Mouse (Mus musculus) retina, adult 2 months (tissue): ENCODE results near the gene Tmem171.

ENCODE experiments used
- DNase-seq: peaks from one replicate; pipeline ENCODE4 v3.0.0-alpha.2; 2012; ENCODE audit warnings: low read depth, low spot score

Tmem171 gene

DNA sequence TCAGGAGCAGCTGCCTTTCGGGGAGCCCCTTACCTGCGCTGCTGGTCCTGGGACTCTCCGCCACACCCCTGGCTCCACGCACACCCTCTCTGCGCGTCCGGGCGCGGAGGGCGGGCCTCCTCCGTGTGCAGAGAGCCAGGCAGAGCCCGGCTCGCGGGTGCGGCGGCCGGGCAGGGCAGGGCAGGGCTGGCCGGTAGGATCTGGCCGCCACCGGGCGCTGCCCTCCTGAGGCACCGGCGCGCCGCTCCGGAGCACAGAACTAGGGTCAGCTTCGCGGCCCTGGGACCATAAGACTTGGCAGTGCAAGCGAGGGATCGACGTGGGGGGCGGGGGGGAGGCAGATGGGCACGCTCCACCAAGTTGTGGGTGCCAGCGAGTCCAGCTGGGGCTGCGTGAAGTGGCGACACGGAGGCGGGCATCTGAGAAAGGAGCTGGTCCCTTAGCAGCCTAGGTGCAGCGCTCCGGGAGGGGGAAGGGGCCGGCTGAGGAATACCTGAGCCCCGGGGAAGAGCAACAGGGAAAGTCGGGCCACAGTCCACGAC, at the start of gene Tmem171:
Tmem171 (minus strand) TSS at position 62 of the 542 bp plus-strand sequence.
- no peak for DNase-seq

DNA sequence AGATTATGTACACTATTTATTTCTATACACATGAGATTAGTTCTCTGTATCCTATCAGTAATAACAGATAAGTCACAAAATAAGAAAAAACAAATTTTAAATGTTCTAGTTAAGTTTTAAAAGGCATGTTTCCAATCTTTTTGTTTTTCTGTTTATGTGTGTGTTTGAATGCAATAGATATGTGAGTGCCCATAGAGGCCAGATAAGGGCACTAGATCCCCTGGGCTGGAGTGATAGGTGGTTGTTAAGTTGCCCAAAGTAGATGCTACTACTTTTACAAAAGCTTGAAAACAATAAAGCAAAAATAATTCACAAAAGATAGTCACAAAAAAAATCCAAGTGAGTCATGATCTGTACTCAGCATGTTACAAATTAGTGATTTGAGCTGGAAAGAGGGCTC, 49.2 kb upstream of the Tmem171 start:
- DNase-seq, result no peak

DNA sequence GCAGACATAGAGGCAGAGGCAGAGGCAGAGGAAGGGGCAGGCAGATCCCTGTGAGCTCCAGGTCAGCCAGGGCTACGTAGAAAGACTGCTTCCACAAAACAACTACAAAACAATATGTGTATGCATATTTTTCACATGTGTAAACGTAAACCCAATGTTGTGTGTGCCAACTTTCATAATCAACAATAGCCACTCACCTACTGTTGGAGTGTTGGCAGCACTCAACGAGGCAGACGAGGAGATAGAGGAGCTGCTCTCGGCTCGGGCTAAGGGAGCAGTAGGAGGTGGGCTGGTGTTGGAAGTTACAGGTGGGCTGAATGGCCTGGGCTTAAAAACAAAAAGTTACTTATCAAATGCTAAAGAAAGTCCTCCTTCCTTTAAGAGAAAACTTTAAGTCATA, 48.6 kb upstream of the Tmem171 start:
- DNase-seq, result no peak

GRCm38 (mm10) chr13:98738213-98738612, 43.6 kb upstream of the Tmem171 start:
- no peak for DNase-seq

DNA sequence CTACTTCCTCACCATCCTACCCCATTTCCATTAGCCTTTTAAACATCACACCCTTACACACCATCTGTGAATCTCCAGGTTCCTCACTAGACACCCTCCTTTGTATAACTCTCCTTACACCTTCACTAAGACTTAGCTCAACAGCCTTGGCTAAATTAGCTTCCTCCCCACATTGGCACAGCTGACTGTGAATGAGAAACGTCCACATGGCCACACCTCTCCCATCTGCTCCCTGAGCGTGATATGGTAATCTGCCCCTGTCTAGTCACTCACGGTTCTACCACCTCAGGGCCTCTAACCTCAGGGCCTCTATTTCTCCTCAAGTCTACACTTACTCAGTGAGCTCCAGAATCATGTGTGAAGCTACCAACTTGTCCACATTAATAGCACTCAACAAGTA, 38.7 kb upstream of the Tmem171 start:
- DNase-seq, result no peak

- DNase-seq, result no peak
Measured at GRCm38 (mm10) chr13:98729271-98730062, 34.8 kb upstream of the Tmem171 start.

GRCm38 (mm10) chr13:98726494-98726893, 31.9 kb upstream of the Tmem171 start:
- no peak for DNase-seq

- no peak for DNase-seq
Measured at GRCm38 (mm10) chr13:98723430-98723829, 28.8 kb upstream of the Tmem171 start.

DNA sequence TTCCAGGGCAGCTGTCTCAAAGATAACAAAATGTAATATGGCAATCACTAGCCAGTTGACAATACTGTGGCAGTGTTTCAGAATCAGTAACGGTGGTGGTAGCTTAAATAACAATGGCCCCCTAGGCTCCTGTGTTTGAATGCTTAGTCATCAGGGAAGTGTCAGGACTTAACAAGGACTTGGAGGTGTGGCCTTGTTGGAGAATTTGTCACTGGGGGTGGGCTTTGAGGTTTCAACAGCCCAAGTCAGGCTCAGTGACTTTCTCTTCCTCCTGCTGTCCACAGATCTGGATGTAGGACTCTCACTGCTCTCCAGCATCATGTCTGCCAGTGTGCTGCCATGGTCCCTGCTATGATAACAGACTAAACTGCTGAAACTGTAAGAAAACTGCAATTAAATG, 27.7 kb upstream of the Tmem171 start:
- no peak for DNase-seq

DNA sequence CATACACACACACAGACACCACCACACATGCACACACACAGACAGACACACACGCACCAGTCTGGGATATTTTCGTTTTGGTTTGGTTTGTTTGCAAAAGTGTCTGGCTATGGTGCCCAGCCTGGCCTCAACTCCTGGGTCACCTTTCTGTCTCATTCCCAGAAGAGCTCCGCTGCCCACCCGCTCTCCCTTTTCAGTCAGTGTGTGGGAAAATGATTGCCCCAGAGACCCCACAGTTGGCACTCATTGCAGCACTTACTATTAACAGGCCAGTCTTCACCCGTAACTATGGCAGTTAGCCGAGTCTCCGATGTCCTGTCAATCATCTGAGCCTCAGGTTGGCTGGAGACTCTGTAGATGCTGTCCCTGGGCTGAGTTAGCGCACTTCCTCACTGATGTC, 21.5 kb upstream of the Tmem171 start:
- DNase-seq, result no peak

DNA sequence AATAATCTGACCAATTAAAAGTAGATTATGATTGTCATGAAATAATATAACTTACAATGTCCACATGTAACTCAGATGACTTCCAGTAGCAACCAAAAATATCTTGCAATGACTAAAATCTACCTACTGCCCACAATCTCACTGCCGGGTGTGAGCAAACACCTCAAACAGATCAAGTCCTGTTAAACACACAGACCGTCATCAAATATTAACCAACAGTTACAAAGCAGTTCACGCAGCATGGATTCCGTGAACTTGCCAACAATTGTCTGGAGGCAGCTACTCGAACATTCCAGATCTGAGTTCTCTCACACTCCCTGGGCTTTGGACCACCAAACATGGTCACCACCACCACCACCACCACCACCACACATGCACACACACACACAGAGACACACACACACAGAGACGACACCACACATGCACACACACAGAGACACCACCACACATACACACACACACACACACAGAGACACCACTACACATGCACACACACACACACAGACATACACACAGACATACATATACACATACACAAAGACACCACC, 20.9 kb upstream of the Tmem171 start:
- DNase-seq, result no peak

- DNase-seq, result no peak
Measured at GRCm38 (mm10) chr13:98710655-98711054, 16.0 kb upstream of the Tmem171 start.

DNA sequence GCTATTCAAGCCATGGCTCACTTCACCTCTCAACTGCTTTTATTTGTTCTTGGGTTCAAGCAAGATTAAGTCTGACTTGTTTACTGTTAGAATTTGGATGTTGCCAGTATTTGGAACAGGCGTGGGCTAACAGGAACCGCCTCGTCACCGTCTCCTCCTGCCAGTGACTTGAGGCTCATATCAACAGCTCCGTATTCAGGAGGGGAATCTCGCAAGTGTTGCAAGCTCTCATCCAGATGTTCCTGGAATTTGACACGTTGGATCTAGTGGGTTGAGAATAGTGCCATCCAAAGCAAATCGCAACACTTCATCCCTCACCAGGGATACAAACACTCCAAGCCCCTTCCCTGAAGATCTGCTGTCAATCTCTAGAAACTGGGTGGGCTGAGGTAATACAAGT, 15.6 kb upstream of the Tmem171 start:
- no peak for DNase-seq

DNA sequence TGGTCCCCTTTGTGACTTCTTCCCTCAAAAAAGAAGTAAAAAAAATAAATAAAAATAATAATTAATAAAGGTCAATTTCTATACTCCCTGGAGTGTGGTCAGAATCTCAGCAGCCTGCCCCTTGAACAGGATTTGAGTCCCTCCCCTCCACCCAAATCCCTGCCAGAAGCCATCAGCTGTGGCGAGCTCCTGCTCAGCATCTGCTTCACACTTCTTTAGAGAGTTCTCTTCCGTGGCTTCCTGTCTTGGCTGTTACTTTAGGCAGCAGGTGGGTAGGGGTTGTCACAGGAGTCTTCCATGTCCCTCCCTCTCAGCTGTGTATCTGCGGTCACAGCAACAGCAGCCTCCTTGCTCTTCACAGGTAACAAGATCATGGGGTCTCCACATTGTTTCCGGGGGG, 10.9 kb upstream of the Tmem171 start:
- no peak for DNase-seq

DNA sequence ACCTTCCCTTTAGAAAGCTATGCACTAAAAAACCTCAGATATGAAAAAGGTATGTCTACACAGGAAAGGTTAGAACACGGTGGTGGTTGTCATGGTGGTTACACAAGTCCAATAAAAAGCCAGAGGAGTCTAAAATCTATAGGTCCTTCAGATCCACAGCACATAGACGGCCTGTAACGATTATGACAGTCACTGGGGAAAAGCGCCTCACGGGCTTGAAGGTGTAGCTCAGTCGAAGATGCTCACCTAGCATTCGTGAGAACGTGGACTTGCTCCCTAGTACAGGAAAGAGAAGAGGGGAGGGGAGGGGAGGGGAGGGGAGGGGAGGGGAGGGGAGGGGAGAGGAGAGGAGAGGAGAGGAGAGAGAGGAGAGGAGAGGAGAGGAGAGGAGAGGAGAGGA, 9.2 kb upstream of the Tmem171 start:
- no peak for DNase-seq

GRCm38 (mm10) chr13:98702361-98702760, 7.7 kb upstream of the Tmem171 start:
- DNase-seq, result no peak

DNA sequence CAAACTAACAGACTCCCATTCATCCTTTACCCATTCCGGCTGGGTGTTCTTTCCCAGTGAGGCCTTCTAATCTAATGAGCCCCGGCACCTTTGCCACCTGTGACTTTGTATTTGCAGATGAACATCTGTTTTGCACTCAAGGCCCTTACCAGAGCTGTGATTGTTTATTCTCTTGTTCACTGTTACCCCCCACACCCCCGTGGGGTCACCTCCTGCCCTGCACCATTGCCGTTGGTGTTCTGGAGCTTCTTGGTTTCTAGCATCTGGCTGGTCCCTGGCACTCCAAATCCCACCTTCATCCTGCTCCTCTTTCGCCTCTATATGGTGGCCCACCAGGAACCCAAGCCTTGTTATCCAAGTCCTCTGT, 6.7 kb upstream of the Tmem171 start:
- DNase-seq, result no peak

- DNase-seq, result no peak
Measured at GRCm38 (mm10) chr13:98700661-98701308, 6.2 kb upstream of the Tmem171 start.

- DNase-seq, result no peak
Measured at GRCm38 (mm10) chr13:98699982-98700540, 5.4 kb upstream of the Tmem171 start.

GRCm38 (mm10) chr13:98699051-98699744, 4.6 kb upstream of the Tmem171 start:
- no peak for DNase-seq

DNA sequence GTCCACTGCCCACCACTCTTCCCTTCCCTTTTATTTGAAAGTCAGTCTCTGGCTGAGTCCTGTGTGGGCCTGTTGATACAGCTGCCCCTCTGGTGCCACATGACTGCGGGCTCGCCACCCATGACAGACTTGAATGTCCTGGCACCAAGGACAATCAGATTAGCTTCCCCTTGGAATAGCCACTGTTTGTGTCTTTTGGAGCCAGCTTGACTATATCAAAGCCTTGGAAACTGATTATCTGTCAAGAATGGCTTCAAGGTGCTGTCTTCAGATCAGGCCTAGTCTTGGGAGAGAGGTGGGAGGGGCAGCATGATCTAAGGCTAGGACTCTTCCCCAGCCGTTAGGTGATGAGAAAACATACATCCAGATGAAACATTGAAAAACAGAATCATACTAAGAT, 2.1 kb upstream of the Tmem171 start:
- no peak for DNase-seq

DNA sequence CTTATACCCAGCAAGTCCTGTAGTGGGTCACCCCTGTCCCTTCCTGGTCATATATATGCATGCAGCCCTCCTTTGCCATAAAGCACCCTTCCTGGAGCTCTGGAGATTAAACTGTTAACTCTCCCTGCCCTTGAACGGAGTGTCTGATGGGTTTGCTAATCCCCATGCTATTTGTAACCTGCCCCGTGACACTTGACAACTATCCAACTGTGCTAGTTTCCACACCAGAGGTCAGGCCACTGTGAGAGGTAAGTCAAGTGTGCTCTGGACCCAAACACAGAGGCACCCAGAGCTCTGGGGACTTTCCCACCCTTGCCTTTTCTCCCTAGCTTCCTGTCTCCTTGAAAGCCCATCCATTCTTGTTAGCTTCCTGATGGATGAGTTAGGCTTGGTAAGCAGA, 912 bp upstream of the Tmem171 start:
- no peak for DNase-seq
